Mouse (Mus musculus): ENCODE measurements around the gene Znrf3.

Gene Znrf3

GRCm38 (mm10) chr11:5271274-5272065 is 173.2 kb downstream of the Znrf3 start:
- in situ Hi-C loops (cut with MboI, MseI) = no loop called here

GRCm38 (mm10) chr11:5269846-5270461 is 174.7 kb downstream of the Znrf3 start:
- in situ Hi-C loops (cut with MboI, MseI) = no loop called here

- in situ Hi-C loops (cut with MboI, MseI) = no loop called here
Measured at GRCm38 (mm10) chr11:5265764-5266163, 178.9 kb downstream of the Znrf3 start.

- in situ Hi-C loops (cut with MboI, MseI) = no loop called here
Measured at GRCm38 (mm10) chr11:5263078-5263730, 181.4 kb downstream of the Znrf3 start.

GRCm38 (mm10) chr11:5261508-5262392 is 182.9 kb downstream of the Znrf3 start, which contains the start of gene Kremen1:
Kremen1 (minus strand) TSS chr11:5261558.
- in situ Hi-C loops (cut with MboI, MseI) = no loop called here

- in situ Hi-C loops (cut with MboI, MseI) = no loop called here
Measured at GRCm38 (mm10) chr11:5260942-5261459, 183.6 kb downstream of the Znrf3 start.

- in situ Hi-C loops (cut with MboI, MseI) = no loop called here
Measured at GRCm38 (mm10) chr11:5259944-5260598, 184.6 kb downstream of the Znrf3 start.

- in situ Hi-C loops (cut with MboI, MseI) = no loop called here
Measured at GRCm38 (mm10) chr11:5258036-5258435, 186.6 kb downstream of the Znrf3 start.

- in situ Hi-C loops (cut with MboI, MseI) = no loop called here
Measured at GRCm38 (mm10) chr11:5257151-5257862, 187.3 kb downstream of the Znrf3 start.

GRCm38 (mm10) chr11:5255509-5256014 is 189.1 kb downstream of the Znrf3 start:
- in situ Hi-C loops (cut with MboI, MseI) = no loop called here

GRCm38 (mm10) chr11:5254016-5254415 is 190.6 kb downstream of the Znrf3 start:
- in situ Hi-C loops (cut with MboI, MseI) = no loop called here

GRCm38 (mm10) chr11:5253528-5253927 is 191.1 kb downstream of the Znrf3 start:
- in situ Hi-C loops (cut with MboI, MseI) = no loop called here

- in situ Hi-C loops (cut with MboI, MseI) = no loop called here
Measured at GRCm38 (mm10) chr11:5252727-5253126, 191.9 kb downstream of the Znrf3 start.

GRCm38 (mm10) chr11:5251112-5251511 is 193.5 kb downstream of the Znrf3 start:
- in situ Hi-C loops (cut with MboI, MseI) = no loop called here

- in situ Hi-C loops (cut with MboI, MseI) = loop anchor here (10.0 kb wide), 1 partner anchor 123 kb away; no protein-coding TSS in a partner anchor
Measured at GRCm38 (mm10) chr11:5248200-5248599, 196.4 kb downstream of the Znrf3 start.

GRCm38 (mm10) chr11:5245431-5245830 is 199.2 kb downstream of the Znrf3 start:
- in situ Hi-C loops (cut with MboI, MseI) = loop anchor here (10.0 kb wide), 1 partner anchor 121 kb away; no protein-coding TSS in a partner anchor

GRCm38 (mm10) chr11:5244749-5245130 is 199.9 kb downstream of the Znrf3 start:
- in situ Hi-C loops (cut with MboI, MseI) = loop anchor here (10.0 kb wide), 1 partner anchor 120 kb away; no protein-coding TSS in a partner anchor

- in situ Hi-C loops (cut with MboI, MseI) = loop anchor here (10.0 kb wide), 1 partner anchor 119 kb away; no protein-coding TSS in a partner anchor
Measured at GRCm38 (mm10) chr11:5243812-5244748, 200.6 kb downstream of the Znrf3 start.

Data from T-helper 2 cell (primary cell).